Mouse (Mus musculus): Measurements from ENCODE around the gene Tcte1.

Gene Tcte1

GRCm38 (mm10) chr17:45590410-45590809 is 67.2 kb downstream of the Tcte1 start:
- TF ChIP-seq POU5F1 (IDR thresholded peaks at IDR 0.05; ENCODE audit: borderline replicate concordance, low read length) (no peak), NANOG (IDR thresholded peaks at IDR 0.05; ENCODE audit: borderline replicate concordance, low read length) (no peak), CTCF (conservative IDR thresholded peaks at IDR 0.05; ENCODE audit: low read length) (no peak)
- H3K4me3 ChIP-seq (replicated peaks; ENCODE audit: low read length), result peak overlapping the region; percentile 98
- H3K36me3 ChIP-seq (ENCODE audit: insufficient read depth, low read length), result peaks cover 83% of the 10 kb centered on the region
- H3K27me3 ChIP-seq (ENCODE audit: insufficient read depth, low read length), result no peaks in the 10 kb centered on the region
- peaks cover 91% of the 10 kb centered on the region for H3K4me1 ChIP-seq (replicated peaks; ENCODE audit: low read depth, low read length)
- H3K9me3 ChIP-seq (ENCODE audit: low read length), result no peaks in the 10 kb centered on the region

- H3K4me3 ChIP-seq (replicated peaks; ENCODE audit: low read length), result peak overlapping the region; percentile 98
- TF ChIP-seq POU5F1 (IDR thresholded peaks at IDR 0.05; ENCODE audit: borderline replicate concordance, low read length), result no peak
- TF ChIP-seq CTCF (conservative IDR thresholded peaks at IDR 0.05; ENCODE audit: low read length), result no peak
- TF ChIP-seq NANOG (IDR thresholded peaks at IDR 0.05; ENCODE audit: borderline replicate concordance, low read length), result no peak
- peaks cover 68% of the 10 kb centered on the region for H3K36me3 ChIP-seq (ENCODE audit: insufficient read depth, low read length)
- no peaks in the 10 kb centered on the region for H3K9me3 ChIP-seq (ENCODE audit: low read length)
- H3K4me1 ChIP-seq (replicated peaks; ENCODE audit: low read depth, low read length), result peaks cover 90% of the 10 kb centered on the region
- H3K27me3 ChIP-seq (ENCODE audit: insufficient read depth, low read length), result no peaks in the 10 kb centered on the region
Observed at GRCm38 (mm10) chr17:45591701-45592605, 68.7 kb downstream of the Tcte1 start.

Data from E14TG2a.4 (cell line).